Mouse (Mus musculus) activated CD4-positive, CD25-positive, alpha-beta regulatory T cell, adult 4 months (primary cell): ENCODE measurements around the gene Plekhg1. TPM values are rescaled to one million over a fixed set of nuclear protein-coding genes. Genes with fewer than 3 reads are reported as not detected.
A peak's percentile ranks its signal among the peaks of the same experiment; 100 is the strongest.

Source experiments
- ATAC-seq: one replicate; pipeline ENCODE4 v1.8.0; 2017
- polyA plus RNA-seq, 2 experiments: library from polyadenylated mRNA; unstranded; fragments of 100-300 nt; shearing (Covaris generic); gene quantifications; one replicate each; pipeline ENCODE4 v1.2.1; 2017

Plekhg1 gene
- polyA plus RNA-seq, 2 experiments from 2014 or later, result 0.28 TPM; not detected in 1

- ATAC-seq, result no peak
Measured at GRCm38 (mm10) chr10:3972237-3972636, 232.1 kb downstream of the Plekhg1 start.

DNA sequence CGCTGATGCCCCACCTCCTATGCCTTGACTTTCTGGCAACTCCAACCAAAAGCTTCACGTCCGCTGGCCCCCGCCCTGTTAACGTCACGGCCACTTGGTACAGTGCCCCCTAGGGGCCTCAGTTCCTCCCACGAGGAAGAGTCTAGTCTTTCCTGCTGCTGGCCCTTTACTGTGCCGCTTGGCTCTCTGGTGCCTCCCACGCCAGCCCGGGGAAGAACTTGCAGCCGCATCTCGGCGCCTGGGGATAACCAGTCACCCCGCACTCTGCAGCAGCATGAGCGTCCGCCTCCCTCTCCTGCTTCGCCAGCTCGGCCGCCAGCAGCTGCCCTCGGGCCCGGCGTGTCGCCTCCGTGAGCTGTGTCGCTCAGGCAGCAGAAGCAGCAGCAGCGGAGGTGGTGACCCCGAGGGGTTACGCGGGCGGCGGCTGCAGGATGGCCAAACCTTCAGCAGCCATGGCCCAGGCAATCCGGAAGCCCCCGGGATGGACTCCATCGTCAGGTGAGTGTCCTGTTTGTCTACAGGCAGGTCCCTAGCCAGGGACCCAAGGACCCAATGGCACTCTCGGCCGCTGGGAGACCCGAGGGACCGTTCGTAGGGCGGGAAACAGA is 232.9 kb downstream of the Plekhg1 start, which contains the start of gene Mthfd1l:
Gene Mthfd1l (plus strand): TSS at position 138 of the 608 bp plus-strand sequence.
- peak; percentile 72 for ATAC-seq

- peak; percentile 88 for ATAC-seq
Measured at GRCm38 (mm10) chr10:3973589-3974070, 233.5 kb downstream of the Plekhg1 start.

- no peak for ATAC-seq
Measured at GRCm38 (mm10) chr10:3974380-3974779, 234.2 kb downstream of the Plekhg1 start.

DNA sequence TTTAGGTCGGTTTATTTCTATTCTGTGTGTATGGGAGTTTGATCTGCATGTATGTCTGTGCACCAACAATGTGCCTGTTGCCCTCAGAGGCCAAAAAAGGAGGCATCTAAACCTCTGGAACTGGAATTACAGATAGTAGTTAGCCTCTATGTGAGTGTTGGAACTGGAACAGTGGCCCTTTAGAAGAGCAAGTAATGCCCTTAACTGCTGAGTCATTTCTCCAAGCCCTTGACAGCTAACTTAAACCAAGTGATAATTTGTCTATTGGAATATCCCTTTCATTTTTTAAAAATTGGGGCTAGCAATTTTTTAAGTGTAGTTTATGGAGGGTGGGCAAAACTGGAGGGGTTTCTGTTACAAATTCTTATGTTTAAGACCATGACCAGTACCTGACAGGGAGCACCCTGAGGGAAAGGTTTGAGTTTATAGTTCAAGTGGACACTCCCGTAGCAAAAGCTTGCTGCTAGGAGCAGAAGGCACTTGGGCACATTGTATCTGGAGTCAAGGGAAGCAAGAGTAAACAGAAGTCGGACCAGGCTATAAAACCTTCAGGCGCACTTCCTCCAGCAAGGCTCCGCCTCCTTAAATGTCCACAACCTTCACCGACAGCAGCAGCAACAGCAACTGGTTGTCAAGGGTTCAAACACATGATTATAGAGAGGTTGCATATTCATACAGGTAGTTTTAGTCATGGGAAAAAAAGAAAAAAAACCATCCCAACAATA is 235.9 kb downstream of the Plekhg1 start:
- no peak for ATAC-seq

- no peak for ATAC-seq
Measured at GRCm38 (mm10) chr10:3976623-3977010, 236.5 kb downstream of the Plekhg1 start.

GRCm38 (mm10) chr10:3978326-3978725 is 238.2 kb downstream of the Plekhg1 start:
- ATAC-seq, result no peak

GRCm38 (mm10) chr10:3978792-3979488 is 238.8 kb downstream of the Plekhg1 start:
- no peak for ATAC-seq

GRCm38 (mm10) chr10:3980231-3980630 is 240.1 kb downstream of the Plekhg1 start:
- no peak for ATAC-seq

- no peak for ATAC-seq
Measured at GRCm38 (mm10) chr10:3990295-3990883, 250.2 kb downstream of the Plekhg1 start.

- no peak for ATAC-seq
Measured at GRCm38 (mm10) chr10:3993365-3994102, 253.4 kb downstream of the Plekhg1 start.

DNA sequence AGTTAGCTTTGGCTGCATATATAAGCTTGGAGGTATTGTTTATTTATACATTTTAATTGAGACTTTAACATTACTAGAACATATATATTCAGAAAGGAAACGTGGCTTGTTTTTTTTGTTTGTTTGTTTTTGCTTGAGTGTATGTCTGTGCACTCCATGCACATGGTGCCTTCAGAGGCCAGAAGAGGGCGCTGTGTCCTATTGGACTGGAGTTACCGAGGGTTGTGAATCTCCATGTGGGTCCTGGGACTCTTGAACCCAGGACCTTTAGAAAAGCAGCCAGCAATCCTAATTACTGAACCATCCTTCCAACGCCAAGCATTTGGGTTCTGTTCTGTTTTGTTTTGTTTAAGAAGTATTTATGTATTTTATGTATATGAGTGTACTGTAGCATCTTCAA is 255.1 kb downstream of the Plekhg1 start:
- no peak for ATAC-seq

DNA sequence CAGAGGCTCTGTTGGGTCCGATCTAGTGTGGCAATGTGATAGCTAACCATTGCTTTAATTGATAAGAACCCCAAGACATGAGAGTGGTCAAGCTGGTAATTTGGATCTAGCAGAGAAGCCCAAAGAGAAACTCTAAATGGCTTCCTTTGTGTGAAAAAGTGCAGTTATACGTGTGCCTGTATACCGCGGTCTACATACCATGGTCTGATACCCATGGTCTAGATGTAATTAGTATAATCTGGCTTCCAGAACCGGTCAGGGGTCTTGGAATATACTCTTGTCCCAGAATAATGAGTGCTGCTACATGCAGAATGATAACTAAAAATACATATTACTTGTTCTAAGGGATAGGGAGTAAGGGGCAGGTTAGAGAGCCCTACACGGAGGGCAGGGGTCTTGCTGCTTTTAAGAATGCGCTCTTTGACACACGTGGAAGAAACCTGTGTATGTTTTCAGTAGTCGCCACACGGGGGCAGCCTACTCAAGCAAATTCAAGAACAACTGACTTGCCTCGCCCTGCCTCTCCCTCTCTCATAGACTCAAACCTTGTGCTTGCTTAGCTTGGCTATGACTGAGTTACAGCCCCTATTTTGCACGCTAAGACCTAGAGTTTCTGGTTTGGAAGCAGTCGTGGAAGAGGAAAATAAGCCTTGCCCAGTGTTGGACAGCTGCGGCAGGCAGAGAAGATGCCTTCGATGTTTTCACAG is 256.2 kb downstream of the Plekhg1 start:
- ATAC-seq, result peak; percentile 87

DNA sequence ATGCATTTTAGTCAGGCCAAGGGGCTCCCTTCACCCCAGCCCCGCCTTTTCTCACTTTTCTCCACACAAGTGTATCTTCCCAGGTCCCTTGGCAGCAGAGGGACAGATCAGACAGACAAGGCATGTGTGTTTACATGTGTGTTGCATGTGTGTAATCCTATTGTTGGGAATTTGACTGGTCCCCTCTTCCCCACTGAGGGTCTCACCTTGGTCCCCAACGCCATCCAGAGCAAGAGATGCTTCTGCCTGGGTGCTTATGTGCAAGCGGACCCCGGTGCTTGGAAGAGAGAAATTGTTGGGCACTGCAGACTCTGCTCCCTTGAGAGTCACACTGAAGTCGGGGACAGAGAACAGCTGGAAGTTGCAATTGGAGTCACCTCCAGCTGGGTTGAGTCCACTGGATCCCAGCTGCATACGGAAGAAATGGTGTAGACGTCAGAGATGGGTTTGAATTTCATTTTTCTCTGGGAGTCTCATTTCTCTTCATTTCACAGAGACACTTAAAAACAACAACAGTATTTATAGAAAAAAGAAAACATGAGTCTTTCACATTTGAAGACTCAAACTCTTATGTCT is 257.8 kb downstream of the Plekhg1 start:
- no peak for ATAC-seq

- ATAC-seq, result no peak
Measured at GRCm38 (mm10) chr10:4002711-4003110, 262.5 kb downstream of the Plekhg1 start.

DNA sequence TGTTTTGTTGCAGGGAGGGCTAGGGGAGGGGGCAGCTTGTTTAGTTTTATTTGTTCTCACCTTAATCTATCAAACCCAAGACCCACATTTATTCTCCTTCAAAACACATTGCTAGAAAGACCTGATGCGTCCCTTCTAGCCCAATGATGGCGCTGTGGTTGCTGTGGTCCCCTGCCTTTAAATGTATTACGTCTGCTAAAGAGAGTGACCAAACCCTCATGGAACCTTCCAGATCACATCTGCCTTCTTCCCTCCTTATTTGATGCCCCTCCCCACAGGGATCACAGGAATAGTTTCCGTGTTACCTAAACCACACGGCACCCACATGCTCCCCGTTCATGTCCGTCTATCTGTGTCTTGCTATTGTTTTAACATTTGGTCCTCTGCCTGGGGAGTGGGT is 265.0 kb downstream of the Plekhg1 start:
- no peak for ATAC-seq

GRCm38 (mm10) chr10:4006296-4007015 is 266.3 kb downstream of the Plekhg1 start:
- no peak for ATAC-seq
